Mouse (Mus musculus) layer of hippocampus, adult 18-20 months (tissue): ENCODE measurements at regions not wholly inside any gene's neighbourhood (a gene's known extent, or its start where the extent isn't known, plus 50 kb on each side); places are given as distances from the start of the nearest gene placed in this dataset.
"Not testable (repeated sequence)": the region's sequence is repeated elsewhere in the genome, so short reads cannot be mapped to it uniquely, and the experiment has no call there.

Experiments used
- DNase-seq, 2 experiments: peaks; one replicate each; pipeline ENCODE4 v3.0.0; 2022; ENCODE audit warnings: low spot score in 2 of 2

DNA sequence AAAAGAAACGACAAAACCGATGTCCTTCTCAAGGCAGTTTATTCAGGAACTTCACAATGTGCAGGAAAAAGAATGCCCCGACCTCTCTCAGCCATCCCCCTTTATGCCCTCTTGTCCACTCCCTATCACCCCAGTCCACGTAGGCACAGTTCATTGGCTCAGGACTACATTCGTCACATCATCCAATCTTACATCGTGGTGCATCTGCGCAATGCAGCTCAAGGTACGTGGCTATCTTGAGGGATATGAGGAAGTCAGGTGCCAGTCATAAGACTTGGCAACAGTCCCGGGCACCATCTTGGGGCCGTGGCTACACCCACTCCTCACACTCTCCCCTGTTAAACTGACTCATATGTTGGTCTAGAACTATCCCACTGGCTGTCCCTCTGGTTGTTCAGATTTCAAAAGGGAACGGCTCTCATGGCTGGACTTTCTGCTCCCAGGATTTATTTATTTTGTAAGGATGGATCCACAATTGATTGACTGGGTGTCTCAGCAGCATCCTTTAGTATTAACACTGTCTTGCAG is 87.4 kb upstream of the Olfr1402 start:
- not testable (repeated sequence) for DNase-seq

DNA sequence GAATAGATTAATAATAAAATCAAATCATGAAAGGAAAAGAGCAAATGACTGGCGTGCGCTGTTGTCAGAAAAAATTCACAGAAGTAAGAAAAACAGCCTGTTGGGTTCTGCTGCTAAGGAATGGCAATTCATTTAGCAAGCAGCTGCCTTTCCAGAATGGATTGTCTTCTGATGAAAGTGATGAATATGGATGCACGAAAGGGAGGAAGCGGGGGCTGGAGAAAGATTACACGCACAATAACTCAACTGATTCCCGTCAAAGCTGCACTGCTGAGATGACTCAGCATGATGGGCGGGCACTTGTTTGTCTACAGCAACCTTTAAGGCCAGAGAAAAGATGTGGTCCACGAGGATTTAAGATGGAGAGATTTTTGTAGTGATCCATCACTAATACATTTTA is 85.4 kb upstream of the Olfr1402 start:
- peak; percentile 68 to 73 for DNase-seq

DNA sequence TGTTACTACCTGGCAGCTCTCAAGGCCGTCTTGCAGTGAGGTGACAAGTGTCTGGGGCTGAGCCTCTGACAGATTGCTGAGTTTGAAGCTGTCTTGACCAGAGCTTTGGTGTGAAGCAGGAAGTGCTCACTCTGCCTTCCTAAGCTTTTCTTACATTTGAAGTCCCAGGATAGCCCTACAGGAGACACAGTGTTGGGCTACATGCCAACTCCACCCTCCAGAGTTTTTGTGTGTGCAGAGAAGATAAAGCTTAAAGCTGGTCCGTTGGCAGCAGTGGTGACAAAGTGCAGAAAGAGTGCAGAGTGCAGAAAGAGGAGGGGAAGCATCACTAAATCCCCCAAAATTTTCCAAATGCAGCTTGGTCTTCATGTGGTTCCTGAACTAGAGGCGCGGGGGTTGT is 70.1 kb upstream of the Olfr1402 start:
- DNase-seq, result no peak

DNA sequence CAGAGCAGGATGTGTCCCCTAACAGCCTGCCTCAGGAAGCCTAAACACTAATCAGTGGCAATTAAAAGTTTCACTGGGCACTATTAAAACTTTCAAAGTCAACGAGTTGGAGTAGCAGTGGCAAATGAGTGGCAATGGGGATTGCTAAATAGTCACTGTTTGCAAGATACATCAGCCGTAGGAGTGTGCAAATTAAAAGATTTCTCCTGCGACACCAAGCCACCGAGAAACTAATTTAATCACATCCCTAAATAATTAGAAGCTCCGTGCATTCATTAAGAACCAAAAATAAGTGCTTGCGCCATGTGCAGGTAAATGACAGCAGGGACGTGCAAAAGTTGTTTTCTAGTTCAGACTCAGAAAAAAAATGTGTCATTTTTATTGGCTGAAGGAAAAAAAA is 69.4 kb upstream of the Olfr1402 start:
- DNase-seq, result no peak

DNA sequence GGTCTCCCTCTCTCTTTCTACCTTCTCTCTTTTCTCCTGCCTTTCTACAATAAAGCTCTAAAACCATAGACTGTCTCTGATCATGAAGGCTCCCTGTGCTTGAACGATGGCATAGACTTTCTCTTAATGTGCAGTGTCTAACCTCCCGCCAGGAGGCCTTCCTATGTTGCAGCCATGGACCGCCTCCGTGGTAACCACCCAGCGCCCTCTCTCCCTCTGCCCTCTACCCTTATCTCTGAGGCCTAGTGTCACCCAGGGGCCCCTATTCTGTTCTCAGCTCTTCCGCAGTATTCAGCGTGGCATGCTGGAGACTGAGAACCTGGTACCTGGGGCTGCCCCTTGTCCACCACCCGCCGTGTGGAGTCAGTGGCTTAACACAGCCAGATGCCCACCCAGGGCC is 67.5 kb upstream of the Olfr1402 start:
- DNase-seq, result no peak
